Mouse (Mus musculus) bone marrow macrophage, adult 2 months (primary cell): ENCODE data around the gene Prkn.

Experiments
- CTCF ChIP-seq: IDR thresholded peaks from 2 replicates; pipeline ENCODE4 v1.5.1; 2012; ENCODE audit warnings: low read depth, mild to moderate bottlenecking, low read length, moderate library complexity
- POLR2A ChIP-seq: IDR thresholded peaks from 2 replicates; pipeline ENCODE4 v1.6.1; 2012; ENCODE audit warnings: mild to moderate bottlenecking, low read depth, low read length, borderline replicate concordance

DNA sequence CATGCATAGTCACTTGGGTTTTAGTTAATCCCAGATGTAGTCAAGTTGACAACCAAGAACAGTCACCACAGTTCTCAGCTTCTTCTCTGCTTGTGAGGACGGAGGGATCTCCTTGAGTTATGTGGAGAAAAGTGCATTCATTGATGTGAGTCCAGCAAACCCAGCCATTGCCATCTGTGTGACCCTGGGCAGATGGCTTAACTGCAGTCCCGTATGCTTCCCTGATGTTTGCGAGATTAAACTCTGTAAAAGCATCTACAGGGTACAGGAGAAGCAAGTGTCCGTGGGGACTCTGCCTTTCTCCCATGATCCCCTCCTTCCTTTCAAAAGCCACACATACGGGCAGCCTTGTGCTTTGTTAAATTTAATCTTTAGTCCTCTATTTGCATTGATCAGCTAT lies 157.1 kb downstream of the Prkn start:
- TF ChIP-seq CTCF = no peak
- no peak for TF ChIP-seq POLR2A
